Mouse (Mus musculus): ENCODE results near the gene Usp21. TPM values are rescaled to one million over a fixed set of nuclear protein-coding genes. Genes with fewer than 3 reads are reported as not detected.
A peak's percentile ranks its signal among the peaks of the same experiment; 100 is the strongest.

Gene Usp21
- polyA plus RNA-seq, 2 experiments: 17.4 to 18.0 TPM

- Histone ChIP-seq H3K27me3 (ENCODE audit: control insufficient read depth, insufficient read depth, low read length) (no peaks in the 10 kb centered on the region), H3K4me2 (ENCODE audit: low read depth) (peak within 1 kb of the TSS; percentile 30), H3K27ac (peak within 1 kb of the TSS; percentile 23), H3K9me3 (ENCODE audit: control insufficient read depth, low read length) (no peaks in the 10 kb centered on the region), H3K4me3 (ENCODE audit: insufficient read depth in 1 of 2, low read depth in 2 of 2, low read length in 2 of 2) (peak within 1 kb of the TSS; percentile 25 to 42), H3K4me1 (replicated peaks; ENCODE audit: control insufficient read depth in 2 of 2, insufficient read depth in 2 of 2, low read length in 1 of 2) (peaks cover 12 to 24% of the 10 kb centered on the region in 2 experiments), H3K36me3 (replicated peaks; ENCODE audit: control insufficient read depth, insufficient read depth, low read depth) (peaks cover 37% of the 10 kb centered on the region), H3K9ac (replicated peaks) (0 out of 2 replicates have a peak within 1 kb of the TSS, but pooled peaks have one; percentile 27)
- 24% methylated on average over 14 of the region's 14 CpGs for WGBS (ENCODE audit: insufficient replicate concordance)
- ATAC-seq (ENCODE audit: insufficient read depth): no peak
- no peak for DNase-seq (ENCODE audit: low read depth in 3 of 3, low spot score in 3 of 3)
- no peak for TF ChIP-seq CTCF (IDR thresholded peaks at IDR 0.05; ENCODE audit: low read depth)
- TF ChIP-seq EP300 (IDR thresholded peaks at IDR 0.05; ENCODE audit: low read depth): no peak
These were observed 53.7 kb downstream of the Usp21 start, which contains the start of gene Fcer1g for GRCm38 (mm10) chr1:171234126-171234525. TSS of gene Fcer1g (minus strand) at chr1:171234365.

- Histone ChIP-seq H3K9me3 (ENCODE audit: control insufficient read depth, low read length) (no peaks in the 10 kb centered on the region), H3K4me1 (replicated peaks; ENCODE audit: control insufficient read depth in 2 of 2, insufficient read depth in 2 of 2, low read length in 1 of 2) (peaks cover 12 to 24% of the 10 kb centered on the region in 2 experiments), H3K27ac (peak overlapping the region; percentile 23), H3K36me3 (replicated peaks; ENCODE audit: control insufficient read depth, insufficient read depth, low read depth) (peaks cover 26% of the 10 kb centered on the region), H3K4me2 (ENCODE audit: low read depth) (peak overlapping the region; percentile 45), H3K4me3 (ENCODE audit: insufficient read depth in 1 of 2, low read depth in 2 of 2, low read length in 2 of 2) (peak overlapping the region; percentile 25 to 42; a peak in 3 of 4 replicates), H3K27me3 (ENCODE audit: control insufficient read depth, insufficient read depth, low read length) (no peaks in the 10 kb centered on the region), H3K9ac (replicated peaks) (0 out of 2 replicates have a peak overlapping the region, but pooled peaks have one; percentile 13)
- WGBS (ENCODE audit: insufficient replicate concordance): 21% methylated on average over 12 of the region's 12 CpGs
- ATAC-seq (ENCODE audit: insufficient read depth): peak; percentile 65
- peak in 1 of 3 experiments; percentile 20 for DNase-seq (ENCODE audit: low read depth in 3 of 3, low spot score in 3 of 3)
- TF ChIP-seq CTCF (IDR thresholded peaks at IDR 0.05; ENCODE audit: low read depth): no peak
- no peak for TF ChIP-seq EP300 (IDR thresholded peaks at IDR 0.05; ENCODE audit: low read depth)
These were observed 54.7 kb downstream of the Usp21 start for GRCm38 (mm10) chr1:171232800-171233730.

GRCm38 (mm10) chr1:171232348-171232747 is 55.4 kb downstream of the Usp21 start:
- no peak for ATAC-seq (ENCODE audit: insufficient read depth)
- DNase-seq (ENCODE audit: low read depth in 3 of 3, low spot score in 3 of 3): no peak
- Histone ChIP-seq H3K27ac (no peak overlapping the region), H3K4me3 (ENCODE audit: insufficient read depth in 1 of 2, low read depth in 2 of 2, low read length in 2 of 2) (peak overlapping the region in 1 of 2 experiments; percentile 20; a peak in 1 of 4 replicates), H3K9ac (replicated peaks) (no peak overlapping the region), H3K4me1 (replicated peaks; ENCODE audit: control insufficient read depth in 2 of 2, insufficient read depth in 2 of 2, low read length in 1 of 2) (peaks cover 12 to 24% of the 10 kb centered on the region in 2 experiments), H3K36me3 (replicated peaks; ENCODE audit: control insufficient read depth, insufficient read depth, low read depth) (peaks cover 19% of the 10 kb centered on the region), H3K9me3 (ENCODE audit: control insufficient read depth, low read length) (no peaks in the 10 kb centered on the region), H3K4me2 (ENCODE audit: low read depth) (peak overlapping the region; percentile 45), H3K27me3 (ENCODE audit: control insufficient read depth, insufficient read depth, low read length) (no peaks in the 10 kb centered on the region)
- TF ChIP-seq CTCF (IDR thresholded peaks at IDR 0.05; ENCODE audit: low read depth): no peak
- no peak for TF ChIP-seq EP300 (IDR thresholded peaks at IDR 0.05; ENCODE audit: low read depth)
- 43% methylated on average over 5 of the region's 5 CpGs for WGBS (ENCODE audit: insufficient replicate concordance)

Other genes starting within 250 kb of the Usp21 start
- gene Fcgr3, start 223.1 kb downstream of the Usp21 start, polyA plus RNA-seq (2012; rRNA removed): 12.7 and 14.6 TPM in 2 replicates
- 19.2 and 24.6 TPM in 2 replicates for gene Fcgr3, start 223.1 kb downstream of the Usp21 start, polyA plus RNA-seq (2014; fragmentation: Nextera tagmentation; extraction: Ambion mirVana)
- gene Cfap126, start 174.1 kb downstream of the Usp21 start, polyA plus RNA-seq (2012; rRNA removed): 1.8 and 2.2 TPM in 2 replicates
- gene Cfap126, start 174.1 kb downstream of the Usp21 start, polyA plus RNA-seq (2014; fragmentation: Nextera tagmentation; extraction: Ambion mirVana): 1.9 and 2.6 TPM in 2 replicates
- gene Sdhc, start 137.4 kb downstream of the Usp21 start, polyA plus RNA-seq (2012; rRNA removed): 103 and 111 TPM in 2 replicates
- gene Sdhc, start 137.4 kb downstream of the Usp21 start, polyA plus RNA-seq (2014; fragmentation: Nextera tagmentation; extraction: Ambion mirVana): 147 and 165 TPM in 2 replicates
- 0.04 and 0.25 TPM in 2 replicates for gene Mpz, start 137.3 kb downstream of the Usp21 start, polyA plus RNA-seq (2012; rRNA removed)
- 0.14 TPM in 1 of 2 replicates, not detected in the other for gene Mpz, start 137.3 kb downstream of the Usp21 start, polyA plus RNA-seq (2014; fragmentation: Nextera tagmentation; extraction: Ambion mirVana)
- 0.94 and 1.0 TPM in 2 replicates for gene Pcp4l1, start 91.7 kb downstream of the Usp21 start, polyA plus RNA-seq (2012; rRNA removed)
- gene Pcp4l1, start 91.7 kb downstream of the Usp21 start, polyA plus RNA-seq (2014; fragmentation: Nextera tagmentation; extraction: Ambion mirVana): 1.2 and 1.3 TPM in 2 replicates
- 1.0 TPM in 2 replicates for gene Nr1i3, start 74.0 kb downstream of the Usp21 start, polyA plus RNA-seq (2012; rRNA removed)
- gene Nr1i3, start 74.0 kb downstream of the Usp21 start, polyA plus RNA-seq (2014; fragmentation: Nextera tagmentation; extraction: Ambion mirVana): 0.62 and 0.88 TPM in 2 replicates
- 9.4 and 11.0 TPM in 2 replicates for gene Tomm40l, start 65.5 kb downstream of the Usp21 start, polyA plus RNA-seq (2012; rRNA removed)
- gene Tomm40l, start 65.5 kb downstream of the Usp21 start, polyA plus RNA-seq (2014; fragmentation: Nextera tagmentation; extraction: Ambion mirVana): 16.0 and 17.5 TPM in 2 replicates
- gene Apoa2, start 62.9 kb downstream of the Usp21 start, polyA plus RNA-seq (2012; rRNA removed): 2,859 and 3,167 TPM in 2 replicates
- gene Apoa2, start 62.9 kb downstream of the Usp21 start, polyA plus RNA-seq (2014; fragmentation: Nextera tagmentation; extraction: Ambion mirVana): 5,173 and 5,415 TPM in 2 replicates
- 50.1 and 74.3 TPM in 2 replicates for gene Fcer1g, start 53.6 kb downstream of the Usp21 start, polyA plus RNA-seq (2012; rRNA removed)
- gene Fcer1g, start 53.6 kb downstream of the Usp21 start, polyA plus RNA-seq (2014; fragmentation: Nextera tagmentation; extraction: Ambion mirVana): 87.8 and 104 TPM in 2 replicates
- 0.11 and 0.17 TPM in 2 replicates for gene Adamts4, start 37.6 kb downstream of the Usp21 start, polyA plus RNA-seq (2012; rRNA removed)
- gene Adamts4, start 37.6 kb downstream of the Usp21 start, polyA plus RNA-seq (2014; fragmentation: Nextera tagmentation; extraction: Ambion mirVana): 0.13 and 0.25 TPM in 2 replicates
- gene Ndufs2, start 36.6 kb downstream of the Usp21 start, polyA plus RNA-seq (2012; rRNA removed): 53.6 and 72.4 TPM in 2 replicates
- gene Ndufs2, start 36.6 kb downstream of the Usp21 start, polyA plus RNA-seq (2014; fragmentation: Nextera tagmentation; extraction: Ambion mirVana): 136 TPM in 2 replicates
- gene B4galt3, start 17.7 kb downstream of the Usp21 start, polyA plus RNA-seq (2012; rRNA removed): 14.5 and 14.7 TPM in 2 replicates
- gene B4galt3, start 17.7 kb downstream of the Usp21 start, polyA plus RNA-seq (2014; fragmentation: Nextera tagmentation; extraction: Ambion mirVana): 12.7 and 17.3 TPM in 2 replicates
- gene Ppox, start 6.8 kb downstream of the Usp21 start, polyA plus RNA-seq (2012; rRNA removed): 161 and 178 TPM in 2 replicates
- gene Ppox, start 6.8 kb downstream of the Usp21 start, polyA plus RNA-seq (2014; fragmentation: Nextera tagmentation; extraction: Ambion mirVana): 170 and 191 TPM in 2 replicates
- gene Ufc1, start 7.0 kb upstream of the Usp21 start, polyA plus RNA-seq (2012; rRNA removed): 14.5 and 23.3 TPM in 2 replicates
- gene Ufc1, start 7.0 kb upstream of the Usp21 start, polyA plus RNA-seq (2014; fragmentation: Nextera tagmentation; extraction: Ambion mirVana): 45.8 and 51.6 TPM in 2 replicates
- 15.3 and 15.8 TPM in 2 replicates for gene Dedd, start 41.2 kb upstream of the Usp21 start, polyA plus RNA-seq (2012; rRNA removed)
- 16.5 and 18.9 TPM in 2 replicates for gene Dedd, start 41.2 kb upstream of the Usp21 start, polyA plus RNA-seq (2014; fragmentation: Nextera tagmentation; extraction: Ambion mirVana)
- gene Nit1, start 57.7 kb upstream of the Usp21 start, polyA plus RNA-seq (2012; rRNA removed): 23.4 and 24.0 TPM in 2 replicates
- gene Nit1, start 57.7 kb upstream of the Usp21 start, polyA plus RNA-seq (2014; fragmentation: Nextera tagmentation; extraction: Ambion mirVana): 22.1 and 23.3 TPM in 2 replicates
- gene Pfdn2, start 57.7 kb upstream of the Usp21 start, polyA plus RNA-seq (2012; rRNA removed): 7.9 and 36.2 TPM in 2 replicates
- gene Pfdn2, start 57.7 kb upstream of the Usp21 start, polyA plus RNA-seq (2014; fragmentation: Nextera tagmentation; extraction: Ambion mirVana): 19.9 and 20.7 TPM in 2 replicates
- 0.27 and 0.39 TPM in 2 replicates for gene Klhdc9, start 72.8 kb upstream of the Usp21 start, polyA plus RNA-seq (2012; rRNA removed)
- gene Klhdc9, start 72.8 kb upstream of the Usp21 start, polyA plus RNA-seq (2014; fragmentation: Nextera tagmentation; extraction: Ambion mirVana): 0.49 and 0.70 TPM in 2 replicates
- gene Nectin4, start 82.1 kb upstream of the Usp21 start, polyA plus RNA-seq (2012; rRNA removed): 0.09 and 0.12 TPM in 2 replicates
- 0.04 and 0.06 TPM in 2 replicates for gene Nectin4, start 82.1 kb upstream of the Usp21 start, polyA plus RNA-seq (2014; fragmentation: Nextera tagmentation; extraction: Ambion mirVana)
- gene Arhgap30, start 101.0 kb upstream of the Usp21 start, polyA plus RNA-seq (2012; rRNA removed): 2.2 and 3.0 TPM in 2 replicates
- 1.8 and 1.9 TPM in 2 replicates for gene Arhgap30, start 101.0 kb upstream of the Usp21 start, polyA plus RNA-seq (2014; fragmentation: Nextera tagmentation; extraction: Ambion mirVana)
- gene Usf1, start 123.3 kb upstream of the Usp21 start, polyA plus RNA-seq (2012; rRNA removed): 13.4 and 16.9 TPM in 2 replicates
- gene Usf1, start 123.3 kb upstream of the Usp21 start, polyA plus RNA-seq (2014; fragmentation: Nextera tagmentation; extraction: Ambion mirVana): 15.0 and 18.9 TPM in 2 replicates
- gene Tstd1, start 130.9 kb upstream of the Usp21 start, polyA plus RNA-seq (2012; rRNA removed): 0.60 and 0.90 TPM in 2 replicates
- gene Tstd1, start 130.9 kb upstream of the Usp21 start, polyA plus RNA-seq (2014; fragmentation: Nextera tagmentation; extraction: Ambion mirVana): 0.19 and 0.75 TPM in 2 replicates
- 11.9 TPM in 2 replicates for gene F11r, start 149.5 kb upstream of the Usp21 start, polyA plus RNA-seq (2012; rRNA removed)
- gene F11r, start 149.5 kb upstream of the Usp21 start, polyA plus RNA-seq (2014; fragmentation: Nextera tagmentation; extraction: Ambion mirVana): 13.6 and 14.0 TPM in 2 replicates
- gene Alyref2, start 215.5 kb upstream of the Usp21 start, polyA plus RNA-seq (2012; rRNA removed): 1.7 and 2.5 TPM in 2 replicates
- gene Alyref2, start 215.5 kb upstream of the Usp21 start, polyA plus RNA-seq (2014; fragmentation: Nextera tagmentation; extraction: Ambion mirVana): 2.4 and 2.9 TPM in 2 replicates
- not detected in 2 replicates for gene Itln1, start 247.3 kb upstream of the Usp21 start, polyA plus RNA-seq (2012; rRNA removed)
- not detected in 2 replicates for gene Itln1, start 247.3 kb upstream of the Usp21 start, polyA plus RNA-seq (2014; fragmentation: Nextera tagmentation; extraction: Ambion mirVana)